Mouse (Mus musculus) CD4-positive naive resting alpha-beta T cell, adult 76 days (primary cell): ENCODE data around the gene Olfr766-ps1. TPM values are rescaled to one million over a fixed set of nuclear protein-coding genes. Genes with fewer than 3 reads are reported as not detected.

ENCODE experiments used
- total RNA-seq: library from RNA; stranded (reverse); gene quantifications from one replicate; pipeline ENCODE4 v1.2.4, GENCODE M21; 2023

The Olfr766-ps1 gene
- not detected for total RNA-seq

GRCm38 (mm10) chr10:129068877-129069276 lies at the start of gene Olfr766-ps1:
TSS of gene Olfr766-ps1 (minus strand) at chr10:129068977.

GRCm38 (mm10) chr10:129117761-129118160 lies 49.0 kb upstream of the Olfr766-ps1 start, which contains the start of gene Olfr769:
TSS of gene Olfr769 (minus strand) at chr10:129117861.

GRCm38 (mm10) chr10:129099275-129099674 lies 30.5 kb upstream of the Olfr766-ps1 start, which contains the start of gene Olfr768:
TSS of gene Olfr768 (minus strand) at chr10:129099375.

GRCm38 (mm10) chr10:129082810-129083209 lies 14.0 kb upstream of the Olfr766-ps1 start, which contains the start of gene Olfr767:
TSS of gene Olfr767 (minus strand) at chr10:129082910.

GRCm38 (mm10) chr10:129049898-129050297 lies 18.9 kb downstream of the Olfr766-ps1 start, which contains the start of gene Olfr765:
TSS of gene Olfr765 (minus strand) at chr10:129049998.

GRCm38 (mm10) chr10:129039796-129040195 lies 29.0 kb downstream of the Olfr766-ps1 start, which contains the start of gene Olfr764-ps1:
TSS of gene Olfr764-ps1 (minus strand) at chr10:129039896.

Other genes starting within 250 kb of the Olfr766-ps1 start
- 15.3 TPM for gene Ormdl2, start 247.3 kb downstream of the Olfr766-ps1 start, total RNA-seq
- 10.7 TPM for gene Gdf11, start 177.3 kb downstream of the Olfr766-ps1 start, total RNA-seq
- gene Cd63, start 168.0 kb downstream of the Olfr766-ps1 start, total RNA-seq, result 1.9 TPM
- 13.7 TPM for gene Rdh5, start 146.1 kb downstream of the Olfr766-ps1 start, total RNA-seq
- 53.3 TPM for gene Bloc1s1, start 144.9 kb downstream of the Olfr766-ps1 start, total RNA-seq
- 14.3 TPM for gene Itga7, start 135.2 kb downstream of the Olfr766-ps1 start, total RNA-seq
- not detected for gene Mettl7b, start 108.0 kb downstream of the Olfr766-ps1 start, total RNA-seq
- gene Olfr9, start 79.5 kb downstream of the Olfr766-ps1 start, total RNA-seq, result 1.7 TPM
- 0.23 TPM for gene Olfr763, start 58.2 kb downstream of the Olfr766-ps1 start, total RNA-seq
- gene Olfr764-ps1, start 29.1 kb downstream of the Olfr766-ps1 start, total RNA-seq, result not detected
- not detected for gene Olfr765, start 19.0 kb downstream of the Olfr766-ps1 start, total RNA-seq
- gene Olfr767, start 13.9 kb upstream of the Olfr766-ps1 start, total RNA-seq, result not detected
- gene Olfr768, start 30.4 kb upstream of the Olfr766-ps1 start, total RNA-seq, result not detected
- gene Olfr769, start 48.9 kb upstream of the Olfr766-ps1 start, total RNA-seq, result not detected
- not detected for gene Olfr770, start 70.0 kb upstream of the Olfr766-ps1 start, total RNA-seq
- gene Olfr771, start 95.8 kb upstream of the Olfr766-ps1 start, total RNA-seq, result not detected
- not detected for gene Olfr772, start 108.9 kb upstream of the Olfr766-ps1 start, total RNA-seq
- gene Olfr773, start 118.4 kb upstream of the Olfr766-ps1 start, total RNA-seq, result not detected
- gene Olfr774, start 167.2 kb upstream of the Olfr766-ps1 start, total RNA-seq, result not detected
- not detected for gene Olfr775, start 179.4 kb upstream of the Olfr766-ps1 start, total RNA-seq
- gene Olfr776, start 190.2 kb upstream of the Olfr766-ps1 start, total RNA-seq, result not detected
- gene Olfr777, start 202.5 kb upstream of the Olfr766-ps1 start, total RNA-seq, result not detected
- not detected for gene Olfr780, start 249.1 kb upstream of the Olfr766-ps1 start, total RNA-seq